Mouse (Mus musculus) neural tube, embryonic 11.5 days (tissue): ENCODE measurements around the gene Ankrd24. TPM values are rescaled to one million over a fixed set of nuclear protein-coding genes. Genes with fewer than 3 reads are reported as not detected.

Experiments
- ATAC-seq: fragments of 200-750 bp; cut with Nextera tagmentation; 2 replicates; pipeline ENCODE4 v1.8.0; 2017; ENCODE audit warnings: moderate number of reproducible peaks, mild to moderate bottlenecking, moderate TSS enrichment, moderate library complexity; ENCODE audit not compliant: insufficient read depth, low FRiP score, low TSS enrichment
- DNase-seq: peaks from one replicate; pipeline ENCODE4 v3.0.0-alpha.2; 2015; ENCODE audit warnings: low spot score
- H3K27ac ChIP-seq: fragments of 300-500 bp; sonication (generic); 2 replicates; pipeline ENCODE4 v1.5.1; 2014; ENCODE audit warnings: low read depth, mild to moderate bottlenecking, low read length
- H3K27me3 ChIP-seq: fragments of 300-500 bp; sonication (generic); 2 replicates; pipeline ENCODE4 v1.6.1; 2014; ENCODE audit warnings: mild to moderate bottlenecking, low read length, mixed read lengths; ENCODE audit not compliant: control insufficient read depth, insufficient read depth
- H3K36me3 ChIP-seq: fragments of 300-500 bp; sonication (generic); 2 replicates; pipeline ENCODE4 v1.6.1; 2014; ENCODE audit warnings: mild to moderate bottlenecking, low read length, moderate library complexity, mixed read lengths; ENCODE audit not compliant: control insufficient read depth, insufficient read depth
- H3K4me1 ChIP-seq: fragments of 300-500 bp; sonication (generic); 2 replicates; pipeline ENCODE4 v1.6.1; 2014; ENCODE audit warnings: low read length, mixed read lengths; ENCODE audit not compliant: control insufficient read depth, insufficient read depth
- H3K4me2 ChIP-seq: fragments of 300-500 bp; sonication (generic); 2 replicates; pipeline ENCODE4 v1.6.1; 2014; ENCODE audit warnings: low read depth, mild to moderate bottlenecking, moderate library complexity
- H3K4me3 ChIP-seq: fragments of 300-500 bp; sonication (generic); 2 replicates; pipeline ENCODE4 v1.5.1; 2014; ENCODE audit warnings: low read depth, low read length
- H3K9ac ChIP-seq: fragments of 300-500 bp; sonication (generic); 2 replicates; pipeline ENCODE4 v1.6.1; 2014; ENCODE audit warnings: mild to moderate bottlenecking, low read length
- H3K9me3 ChIP-seq: fragments of 300-500 bp; sonication (generic); 2 replicates; pipeline ENCODE4 v1.6.1; 2016; ENCODE audit warnings: low read length; ENCODE audit not compliant: control insufficient read depth
- WGBS: fragments of 180-500 bp; shearing (Covaris S2); extraction: QIAGEN DNeasy Blood & Tissue Kit; methylation state at CpG from one replicate; pipeline ENCODE4 v1.1.7; 2014; 5-methylcytosine and 5-hydroxymethylcytosine counted together
- polyA plus RNA-seq: library from polyadenylated mRNA; unstranded; fragments of >200 nt; fragmentation: Nextera tagmentation; extraction: Ambion mirVana; gene quantifications from 2 replicates; pipeline ENCODE4 v1.2.1, GENCODE M21; 2014

Gene Ankrd24
- polyA plus RNA-seq, 1 experiment from 2014 or later = 4.6 TPM

- ATAC-seq (no peak), DNase-seq (no peak)
- Histone ChIP-seq H3K4me3 (no peak overlapping the region), H3K4me1 (no peaks in the 10 kb centered on the region), H3K27me3 (no peaks in the 10 kb centered on the region), H3K27ac (no peak overlapping the region), H3K9ac (no peak overlapping the region), H3K4me2 (no peak overlapping the region), H3K9me3 (no peaks in the 10 kb centered on the region), H3K36me3 (no peaks in the 10 kb centered on the region)
- 40% methylated on average over 6 of the region's 6 CpGs for WGBS
These were observed 12.9 kb upstream of the Ankrd24 start for GRCm38 (mm10) chr10:81615486-81615885.

- DNase-seq (no peak), ATAC-seq (no peak)
- Histone ChIP-seq H3K9me3 (no peaks in the 10 kb centered on the region), H3K27me3 (no peaks in the 10 kb centered on the region), H3K27ac (no peak overlapping the region), H3K4me1 (no peaks in the 10 kb centered on the region), H3K4me2 (no peak overlapping the region), H3K9ac (no peak overlapping the region), H3K36me3 (peaks cover 2% of the 10 kb centered on the region; the same call in 1 of the 2 replicates), H3K4me3 (no peak overlapping the region)
- WGBS = 88% methylated on average over 5 of the region's 5 CpGs
These were observed 8.4 kb upstream of the Ankrd24 start for GRCm38 (mm10) chr10:81619976-81620375.

GRCm38 (mm10) chr10:81620786-81621185 is 7.6 kb upstream of the Ankrd24 start:
- Histone ChIP-seq H3K27me3 (no peaks in the 10 kb centered on the region), H3K4me3 (no peak overlapping the region), H3K36me3 (peaks cover 4% of the 10 kb centered on the region; the same call in 1 of the 2 replicates), H3K27ac (no peak overlapping the region), H3K9me3 (no peaks in the 10 kb centered on the region), H3K4me2 (no peak overlapping the region), H3K9ac (no peak overlapping the region), H3K4me1 (0 out of 2 replicates have a peak, but pooled peaks cover under 1% of the 10 kb centered on the region)
- 56% methylated on average over 9 of the region's 9 CpGs for whole genome bisulfite sequencing
- ATAC-seq = no peak
- no peak for DNase-seq

- Histone ChIP-seq H3K4me3 (no peak overlapping the region), H3K27ac (no peak overlapping the region), H3K9ac (no peak overlapping the region), H3K4me1 (0 out of 2 replicates have a peak, but pooled peaks cover 4% of the 10 kb centered on the region), H3K27me3 (no peaks in the 10 kb centered on the region), H3K9me3 (no peaks in the 10 kb centered on the region), H3K36me3 (peaks cover 4% of the 10 kb centered on the region; the same call in 1 of the 2 replicates), H3K4me2 (no peak overlapping the region)
- no peak for ATAC-seq
- no peak for DNase-seq
- WGBS = 64% methylated on average over 8 of the region's 8 CpGs
These were observed 4.9 kb upstream of the Ankrd24 start for GRCm38 (mm10) chr10:81623441-81623840.

- DNase-seq (no peak), ATAC-seq (no peak)
- Histone ChIP-seq H3K4me1 (0 out of 2 replicates have a peak, but pooled peaks cover 4% of the 10 kb centered on the region), H3K4me2 (peak overlapping the region; percentile 78), H3K9me3 (no peaks in the 10 kb centered on the region), H3K27me3 (no peaks in the 10 kb centered on the region), H3K4me3 (peak overlapping the region; percentile 47), H3K9ac (peak overlapping the region; percentile 60), H3K36me3 (peaks cover 2% of the 10 kb centered on the region; the same call in 1 of the 2 replicates), H3K27ac (no peak overlapping the region)
- WGBS = 93% methylated on average over 22 of the region's 22 CpGs
These were observed 2.0 kb upstream of the Ankrd24 start for GRCm38 (mm10) chr10:81626101-81626993.

- DNase-seq = peak; percentile 92
- H3K9me3 ChIP-seq = no peaks in the 10 kb centered on the region
- 0 out of 2 replicates have a peak, but pooled peaks cover 4% of the 10 kb centered on the region for H3K4me1 ChIP-seq
- no peaks in the 10 kb centered on the region for H3K27me3 ChIP-seq
- peak; percentile 88 for ATAC-seq
- peak within 1 kb of the TSS; percentile 47 for H3K4me3 ChIP-seq
- peak within 1 kb of the TSS; percentile 60 for H3K9ac ChIP-seq
- 4% methylated on average over 40 of the region's 40 CpGs for WGBS
- peak within 1 kb of the TSS; percentile 39 for H3K27ac ChIP-seq
- H3K4me2 ChIP-seq = peak within 1 kb of the TSS; percentile 78
- H3K36me3 ChIP-seq = peaks cover 2% of the 10 kb centered on the region; the same call in 1 of the 2 replicates
These were observed 1.1 kb upstream of the Ankrd24 start, which contains the start of gene Sirt6 for GRCm38 (mm10) chr10:81626994-81627835. Gene Sirt6, minus strand, starts transcription at chr10:81627797.

GRCm38 (mm10) chr10:81627836-81628220 is 512 bp upstream of the Ankrd24 start:
- no peak for DNase-seq
- Histone ChIP-seq H3K4me2 (peak overlapping the region; percentile 78), H3K4me1 (0 out of 2 replicates have a peak, but pooled peaks cover 4% of the 10 kb centered on the region), H3K9ac (peak overlapping the region; percentile 60), H3K9me3 (no peaks in the 10 kb centered on the region), H3K36me3 (peaks cover 2% of the 10 kb centered on the region; the same call in 1 of the 2 replicates), H3K27me3 (no peaks in the 10 kb centered on the region), H3K27ac (peak overlapping the region; percentile 39), H3K4me3 (peak overlapping the region; percentile 47)
- peak; percentile 33 for ATAC-seq
- WGBS = 71% methylated on average over 7 of the region's 7 CpGs

- H3K4me2 ChIP-seq = peak overlapping the region; percentile 65
- DNase-seq (peak; percentile 89), ATAC-seq (peak; percentile 84)
- no peak overlapping the region for H3K27ac ChIP-seq
- 2% methylated on average over 37 of the region's 37 CpGs for WGBS
- no peaks in the 10 kb centered on the region for H3K27me3 ChIP-seq
- no peaks in the 10 kb centered on the region for H3K9me3 ChIP-seq
- H3K36me3 ChIP-seq = no peaks in the 10 kb centered on the region
- H3K9ac ChIP-seq = peak overlapping the region; percentile 57
- H3K4me1 ChIP-seq = no peaks in the 10 kb centered on the region
- peak overlapping the region; percentile 35 for H3K4me3 ChIP-seq
These were observed 5.1 kb downstream of the Ankrd24 start for GRCm38 (mm10) chr10:81633253-81634099.
